Mouse (Mus musculus): ENCODE measurements around the gene Moxd1. TPM values are rescaled to one million over a fixed set of nuclear protein-coding genes. Genes with fewer than 3 reads are reported as not detected.

Moxd1 gene
- 2.0 and 2.4 TPM in 2 replicates for polyA plus RNA-seq (2012; rRNA removed)

DNA sequence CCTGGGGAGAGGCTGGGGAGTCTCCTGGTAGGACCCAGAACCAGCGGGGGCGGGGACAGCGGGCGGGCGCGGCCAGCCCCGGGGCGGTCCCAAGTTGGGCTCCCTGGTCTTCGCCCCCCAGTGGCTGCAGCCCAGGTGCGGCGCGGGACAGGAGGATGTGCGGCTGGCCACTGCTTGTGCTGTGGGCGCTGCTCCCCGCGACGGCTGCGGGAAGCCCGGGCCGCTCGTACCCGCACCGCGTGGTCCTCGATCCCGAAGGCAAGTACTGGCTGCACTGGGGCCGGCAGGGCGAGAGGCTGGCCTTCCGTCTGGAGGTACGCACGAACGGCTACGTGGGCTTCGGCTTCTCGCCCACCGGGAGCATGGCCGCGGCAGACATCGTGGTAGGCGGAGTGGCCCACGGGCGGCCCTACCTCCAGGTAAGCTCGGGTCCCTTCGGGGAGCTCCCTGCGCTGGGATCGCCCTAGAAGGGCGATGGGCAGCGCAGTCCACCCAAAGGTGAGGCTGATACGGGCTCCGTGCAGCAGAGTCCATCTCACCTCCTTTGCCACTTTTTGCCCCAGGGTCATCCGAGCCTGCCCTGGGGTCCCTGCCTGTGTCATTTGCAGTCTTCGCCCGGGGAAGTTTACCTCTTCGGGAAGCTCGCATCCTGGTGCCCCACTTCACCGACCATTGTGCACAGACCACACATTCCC, at the start of gene Moxd1:
Gene Moxd1 (plus strand): TSS at position 69 of the 695 bp plus-strand sequence.
- 4% methylated on average over 56 of the region's 56 CpGs for WGBS
- no peak for DNase-seq (ENCODE audit: low read depth, low spot score)

DNA sequence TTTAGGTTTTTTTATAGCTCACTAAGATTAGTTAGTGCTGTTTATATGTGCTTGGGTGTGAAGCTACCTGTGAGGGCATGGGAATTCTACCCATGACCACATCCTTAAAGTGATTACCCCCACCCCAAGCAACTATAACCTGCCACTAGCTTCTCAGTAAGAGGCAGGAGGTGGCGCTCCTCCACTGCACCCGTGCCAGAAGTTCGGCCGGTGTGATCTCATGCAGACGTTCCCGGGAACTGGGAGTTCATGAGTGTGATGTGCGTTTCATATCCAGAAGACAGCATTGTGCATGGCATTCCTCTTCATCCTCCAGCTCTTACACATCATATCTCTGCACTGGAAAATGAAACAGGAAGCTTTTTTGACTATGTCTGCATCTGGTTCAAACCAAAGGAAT, 32.9 kb upstream of the Moxd1 start:
- DNase-seq (ENCODE audit: low read depth, low spot score): no peak
- 47% methylated on average over 7 of the region's 7 CpGs for WGBS

DNA sequence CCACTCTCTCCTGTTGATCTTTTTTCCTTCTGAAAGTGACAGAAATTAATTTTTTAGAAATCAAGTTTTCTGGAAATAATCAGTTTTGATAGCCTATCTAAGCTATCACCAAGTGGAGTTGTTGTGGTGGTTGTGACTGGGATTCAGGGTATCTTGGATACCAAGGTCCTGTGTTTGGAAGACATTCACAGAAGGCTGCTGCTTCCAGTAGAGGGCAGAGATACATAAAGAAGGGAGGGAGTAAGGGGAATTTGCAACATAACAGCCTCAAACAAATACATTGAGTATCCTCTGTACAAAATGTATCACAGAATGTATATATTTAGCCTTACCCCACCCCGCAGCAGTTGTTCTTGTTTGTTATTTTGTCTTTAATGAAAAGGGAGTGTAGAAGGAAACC, 31.3 kb upstream of the Moxd1 start:
- DNase-seq (ENCODE audit: low read depth, low spot score): no peak
- WGBS: 69% methylated on average over 1 of the region's 1 CpGs

DNA sequence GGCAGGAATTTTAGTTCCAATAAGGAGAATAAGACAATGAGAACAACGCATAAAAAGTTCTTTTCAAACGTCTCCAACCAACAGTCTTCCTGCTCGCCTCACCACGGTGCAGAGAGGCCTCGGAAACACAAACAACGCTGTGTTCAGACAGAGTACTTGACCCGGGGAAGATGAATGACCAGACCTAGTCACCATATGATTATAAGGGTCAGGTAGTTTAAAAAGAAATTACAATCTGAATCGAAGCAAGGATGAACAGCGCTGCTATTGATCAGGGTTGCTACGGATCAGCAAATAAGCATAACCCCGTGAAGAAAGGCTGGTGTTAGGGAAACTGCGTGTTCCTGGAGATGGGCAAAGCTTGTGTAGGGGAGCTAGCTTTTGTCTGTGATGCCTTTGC, 24.0 kb upstream of the Moxd1 start:
- WGBS: 80% methylated on average over 12 of the region's 12 CpGs
- DNase-seq (ENCODE audit: low read depth, low spot score): no peak

DNA sequence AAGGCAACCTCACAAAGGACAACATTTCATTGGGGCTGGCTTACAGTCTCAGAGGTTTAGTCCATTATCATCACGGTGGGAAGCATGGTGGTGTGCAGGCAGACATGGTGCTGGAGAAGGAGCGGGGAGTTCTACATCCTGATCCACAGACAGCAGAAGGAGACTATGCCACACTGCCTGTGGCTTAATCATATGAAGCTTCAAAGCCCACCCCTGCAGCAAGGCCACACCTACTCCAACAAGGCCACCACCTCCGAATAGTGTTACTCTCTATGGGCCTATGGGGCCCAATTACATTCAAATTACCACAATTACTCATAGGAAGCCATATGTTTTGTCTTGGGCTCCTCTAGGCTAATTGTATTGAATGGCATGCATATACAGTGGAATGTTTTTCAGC, 23.2 kb upstream of the Moxd1 start:
- WGBS: 91% methylated on average over 3 of the region's 3 CpGs
- DNase-seq (ENCODE audit: low read depth, low spot score): no peak

DNA sequence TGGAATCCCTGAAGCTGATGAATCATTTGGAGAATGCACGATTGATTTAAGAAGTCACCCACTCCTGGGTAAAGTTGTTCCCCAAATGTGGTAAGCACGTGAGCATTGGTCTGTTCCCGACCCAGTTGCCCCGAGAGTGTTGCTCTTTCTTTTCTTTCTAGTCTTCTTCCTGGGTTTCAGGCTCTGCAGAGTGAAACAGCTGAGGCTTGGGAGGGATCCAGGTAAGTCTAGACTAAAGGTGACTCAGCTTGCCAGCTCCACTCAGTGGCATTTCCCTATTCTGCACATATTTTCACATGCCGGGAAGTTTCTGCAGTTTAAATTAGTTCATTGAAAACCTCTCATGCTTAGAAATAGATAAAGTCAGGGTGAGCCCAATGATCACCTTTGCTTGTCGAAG, 13.2 kb upstream of the Moxd1 start:
- WGBS: 76% methylated on average over 6 of the region's 6 CpGs
- no peak for DNase-seq (ENCODE audit: low read depth, low spot score)

DNA sequence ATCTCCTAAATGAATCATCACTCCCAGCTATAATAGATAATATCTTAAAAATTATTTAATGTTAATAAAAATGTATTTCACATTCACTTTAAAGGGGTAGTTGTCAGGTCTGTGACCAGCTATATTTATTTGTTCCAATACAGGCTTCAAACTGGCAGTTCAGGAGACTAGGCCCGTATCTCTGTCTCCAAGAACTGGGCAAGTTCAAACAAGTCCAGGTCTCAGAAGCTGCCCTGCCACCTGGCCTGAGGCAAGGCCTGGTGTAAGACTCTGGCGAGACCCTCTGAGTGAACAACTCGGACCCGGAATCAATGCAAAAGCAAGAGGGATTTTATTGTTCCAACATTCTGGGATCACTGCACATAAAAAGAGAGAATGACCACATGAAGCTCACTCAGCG, 10.0 kb upstream of the Moxd1 start:
- 86% methylated on average over 5 of the region's 5 CpGs for WGBS
- no peak for DNase-seq (ENCODE audit: low read depth, low spot score)

- WGBS: 49% methylated on average over 6 of the region's 6 CpGs
- DNase-seq (ENCODE audit: low read depth, low spot score): no peak
Measured at GRCm38 (mm10) chr10:24217558-24218268, 5.6 kb upstream of the Moxd1 start.

- WGBS: 75% methylated on average over 5 of the region's 5 CpGs
Measured at GRCm38 (mm10) chr10:24220931-24221330, 2.4 kb upstream of the Moxd1 start.

DNA sequence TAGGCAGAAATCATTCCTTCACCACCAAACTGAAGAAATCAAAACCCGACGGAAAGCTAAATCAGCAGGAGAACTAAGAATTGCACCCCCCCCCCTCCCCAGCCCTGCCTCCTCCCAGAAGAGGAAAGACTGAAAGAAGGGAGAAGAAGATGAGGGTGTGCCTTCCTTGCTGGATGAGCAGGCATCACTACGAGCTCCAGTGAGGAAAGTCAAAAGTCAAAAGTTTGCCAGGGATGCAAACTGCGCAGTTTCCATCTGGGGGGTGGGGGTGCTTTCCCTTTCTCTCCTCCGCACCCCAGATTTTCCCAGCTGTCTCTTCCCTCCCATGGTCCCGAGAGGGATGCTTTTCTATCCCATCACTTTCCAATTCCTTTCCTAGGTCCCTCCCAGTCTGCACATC, 406 bp upstream of the Moxd1 start:
- no peak for DNase-seq (ENCODE audit: low read depth, low spot score)
- WGBS: 11% methylated on average over 6 of the region's 6 CpGs

More at GRCm38 (mm10) chr10:24220931-24221330, 2.4 kb upstream of the Moxd1 start:
- DNase-seq (ENCODE audit: low read depth, low spot score): no peak

DNA sequence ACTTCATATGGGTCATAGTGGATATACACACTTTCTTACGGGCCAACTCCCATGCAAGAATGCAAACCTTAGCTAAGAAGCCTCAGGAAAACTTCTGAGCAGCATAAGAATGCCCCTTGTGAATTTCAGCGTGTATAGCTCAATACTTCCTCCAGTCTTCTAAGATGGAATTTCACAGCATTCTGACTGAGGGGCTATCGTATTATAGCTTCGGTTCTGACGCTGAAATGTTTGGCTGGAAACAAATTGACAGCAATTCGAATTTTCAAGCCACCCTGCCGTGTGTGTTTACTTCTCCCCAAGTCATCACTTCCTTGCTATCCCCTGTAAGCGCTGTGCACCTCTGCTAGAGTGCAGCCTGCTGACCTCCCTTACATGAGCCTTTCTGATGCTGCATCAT, 1.3 kb downstream of the Moxd1 start:
- 48% methylated on average over 8 of the region's 8 CpGs for WGBS
- DNase-seq (ENCODE audit: low read depth, low spot score): no peak

DNA sequence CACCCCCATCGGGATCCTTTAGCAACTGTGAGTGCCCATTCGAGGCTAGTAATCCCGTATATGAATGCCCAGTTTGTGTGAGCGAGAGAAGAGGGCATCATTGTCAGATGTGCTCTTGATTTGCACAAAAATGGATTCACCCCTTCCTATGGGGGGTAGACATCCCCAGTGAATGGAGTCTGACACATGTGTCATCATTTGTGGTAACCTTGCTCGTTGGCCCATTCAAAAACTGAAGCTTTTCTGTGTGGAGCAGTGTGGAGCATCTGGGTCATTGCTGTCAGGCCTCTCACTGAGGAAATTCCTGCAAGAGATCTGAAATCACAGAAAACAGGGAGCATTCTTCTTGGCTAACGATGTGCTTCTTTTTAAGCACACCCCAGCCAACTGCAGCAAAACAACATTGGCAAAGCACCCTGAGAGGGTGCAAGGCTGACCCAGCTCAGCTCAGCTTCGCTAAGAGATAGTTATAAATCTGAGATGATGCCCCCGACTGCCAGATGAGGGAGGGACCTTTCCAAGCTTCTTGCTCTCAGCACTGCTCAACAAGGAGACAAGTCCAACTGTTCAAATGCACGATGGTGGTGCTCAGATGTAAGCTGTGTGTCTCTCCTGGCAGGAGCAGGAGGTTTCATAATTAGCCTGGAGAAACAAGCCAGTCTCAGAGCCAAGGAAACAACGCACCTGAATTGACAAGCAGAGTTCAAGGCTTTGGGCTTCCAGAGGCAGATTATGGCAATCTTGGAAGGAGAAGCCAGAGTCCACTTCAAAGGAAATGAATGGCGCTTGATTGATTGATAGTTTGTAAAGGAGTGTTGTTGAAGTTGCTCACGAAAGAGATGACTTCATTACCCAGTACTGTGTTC, 5.2 kb downstream of the Moxd1 start:
- WGBS: 60% methylated on average over 12 of the region's 12 CpGs
- DNase-seq (ENCODE audit: low read depth, low spot score): no peak

DNA sequence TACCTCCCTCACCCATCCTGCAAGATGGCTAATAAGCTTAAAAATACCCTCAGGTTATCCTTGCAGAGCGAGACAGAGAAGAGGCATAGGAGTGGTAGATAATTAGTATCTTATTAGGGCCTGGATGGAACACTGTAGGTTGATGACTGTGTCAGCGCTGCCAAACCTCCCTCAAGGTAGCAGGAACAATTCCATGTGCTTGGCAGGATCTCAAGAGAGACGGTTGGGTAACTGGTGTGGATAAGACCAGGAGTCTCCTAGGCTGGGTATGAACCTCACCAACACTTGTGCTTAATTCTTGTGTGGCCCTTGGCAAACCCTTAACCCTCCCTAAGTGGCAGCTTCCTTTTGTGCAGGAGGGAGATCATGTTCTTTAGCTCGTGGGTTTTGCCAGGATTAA, 9.0 kb downstream of the Moxd1 start:
- no peak for DNase-seq (ENCODE audit: low read depth, low spot score)
- WGBS: 73% methylated on average over 4 of the region's 4 CpGs

- DNase-seq (ENCODE audit: low read depth, low spot score): no peak
- WGBS: 48% methylated on average over 23 of the region's 23 CpGs
Measured at GRCm38 (mm10) chr10:24235426-24236283, 12.3 kb downstream of the Moxd1 start.

DNA sequence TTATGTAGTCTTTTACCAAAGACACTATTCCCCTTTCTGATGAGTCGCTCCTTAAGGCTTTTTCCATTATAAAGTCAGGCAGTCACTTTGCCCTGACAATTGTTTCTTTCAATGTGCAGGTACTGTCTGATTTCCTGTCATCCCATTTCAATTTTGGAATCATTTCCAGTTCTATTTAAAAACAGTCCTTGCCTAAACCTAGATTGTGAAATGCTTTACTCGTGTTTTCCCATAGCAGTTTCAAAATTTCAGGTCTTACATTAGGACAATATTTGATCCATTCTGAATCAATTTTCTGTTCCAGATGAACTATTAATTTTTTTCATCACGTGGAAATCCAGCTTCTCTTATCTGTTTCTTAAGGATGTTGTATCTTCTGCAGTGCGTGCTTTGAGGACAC, 23.5 kb downstream of the Moxd1 start:
- DNase-seq (ENCODE audit: low read depth, low spot score): no peak
- WGBS: 82% methylated on average over 4 of the region's 4 CpGs

DNA sequence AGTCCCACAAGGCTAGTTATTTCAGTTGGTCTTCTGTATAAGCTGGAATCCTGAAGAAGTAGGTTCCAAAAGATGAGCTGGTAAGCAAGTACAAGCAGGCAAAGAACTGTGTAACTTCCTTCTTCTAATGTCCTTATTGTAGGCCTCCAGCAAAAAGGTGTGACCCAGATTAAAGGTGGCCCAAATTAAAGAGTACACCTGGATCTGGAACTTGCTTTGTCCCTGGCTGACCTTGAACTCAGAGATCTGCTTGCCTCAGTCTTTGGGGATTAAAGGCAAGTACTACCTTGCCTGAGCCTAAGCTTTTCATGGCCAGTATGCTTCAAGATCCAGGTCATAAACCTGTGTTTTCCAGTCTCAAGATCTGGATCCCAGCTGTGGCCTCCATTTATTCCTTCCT, 24.8 kb downstream of the Moxd1 start:
- no peak for DNase-seq (ENCODE audit: low read depth, low spot score)

DNA sequence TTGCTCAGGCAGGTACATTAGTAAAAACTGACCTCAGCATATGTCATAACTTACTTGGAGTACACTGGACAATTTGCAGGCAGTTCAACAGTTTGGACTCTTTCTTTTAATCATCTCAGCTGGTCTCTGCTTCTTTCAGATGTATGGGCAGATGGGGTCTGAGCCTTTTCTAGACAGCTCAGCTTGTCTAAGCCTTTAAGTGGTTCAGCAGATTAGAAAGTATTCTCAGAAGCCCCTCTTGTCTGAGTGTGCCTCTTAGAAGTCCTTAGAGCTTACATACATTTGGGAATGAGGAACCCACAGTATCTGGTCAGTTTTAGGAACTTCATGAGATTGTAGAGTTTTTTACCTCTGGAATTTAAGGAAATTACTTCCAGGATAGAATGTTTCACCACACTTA, 28.3 kb downstream of the Moxd1 start:
- no peak for DNase-seq (ENCODE audit: low read depth, low spot score)

DNA sequence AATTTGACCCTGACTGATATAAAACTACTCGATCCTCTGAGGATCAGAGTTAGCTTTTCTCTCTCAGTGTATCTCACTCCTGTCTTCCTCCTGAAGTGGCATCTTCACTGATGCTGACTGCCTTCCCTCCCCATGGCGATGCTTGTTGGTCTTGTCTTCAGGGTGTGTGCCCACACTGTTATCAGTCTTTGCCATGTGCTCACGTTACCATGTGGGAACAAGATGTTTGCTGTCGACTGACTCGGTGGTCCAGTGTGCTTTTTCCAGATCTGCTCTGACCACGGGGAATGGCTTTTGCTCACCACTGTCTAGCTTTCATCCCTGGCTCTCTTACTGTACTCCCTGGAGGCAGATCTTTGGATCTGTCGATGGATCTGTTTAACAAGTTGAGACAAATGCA, 34.8 kb downstream of the Moxd1 start:
- DNase-seq (ENCODE audit: low read depth, low spot score): no peak
- WGBS: 67% methylated on average over 7 of the region's 7 CpGs

DNA sequence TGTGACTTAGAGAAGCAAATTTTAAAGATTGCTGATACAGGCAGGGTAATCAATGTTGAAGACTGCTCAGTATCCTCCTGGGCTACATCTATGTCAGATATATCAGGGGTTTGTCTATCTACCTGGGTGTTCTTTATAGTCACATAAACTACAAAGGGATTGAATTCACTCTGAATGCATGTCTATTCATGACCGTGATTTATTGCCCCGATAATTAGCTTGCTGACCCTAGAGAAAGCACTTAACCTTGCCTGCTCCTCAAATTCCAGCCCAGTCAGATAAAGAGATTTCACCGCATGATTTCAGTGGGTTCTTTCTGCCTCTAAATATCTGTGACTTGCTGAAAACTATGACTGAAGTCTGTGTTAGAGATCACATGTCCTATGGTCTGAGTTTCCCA, 35.6 kb downstream of the Moxd1 start:
- no peak for DNase-seq (ENCODE audit: low read depth, low spot score)
- 48% methylated on average over 3 of the region's 3 CpGs for WGBS
